Mouse (Mus musculus) embryonic fibroblast, embryonic 13.5 days (primary cell): ENCODE measurements around the gene Tbxa2r. TPM values are rescaled to one million over a fixed set of nuclear protein-coding genes. Genes with fewer than 3 reads are reported as not detected.

Experiments used
- H3K27ac ChIP-seq: 2 replicates; pipeline ENCODE4 v1.5.1; 2012; ENCODE audit warnings: low read length, control low read depth, inconsistent platforms; ENCODE audit not compliant: insufficient read depth
- H3K4me1 ChIP-seq: 2 replicates; pipeline ENCODE4 v1.6.1; 2011; ENCODE audit warnings: low read length; ENCODE audit not compliant: control insufficient read depth, insufficient read depth
- H3K4me3 ChIP-seq: 2 replicates; pipeline ENCODE4 v1.5.1; 2011; ENCODE audit warnings: mild to moderate bottlenecking, control low read depth, low read length; ENCODE audit not compliant: insufficient read depth
- CTCF ChIP-seq: IDR thresholded peaks from 2 replicates; pipeline ENCODE4 v1.5.1; 2011; ENCODE audit warnings: mild to moderate bottlenecking, control low read depth, low read length, moderate library complexity, borderline replicate concordance; ENCODE audit not compliant: insufficient read depth
- POLR2A ChIP-seq: IDR thresholded peaks from 2 replicates; pipeline ENCODE4 v1.6.1; 2011; ENCODE audit warnings: low read depth, mild to moderate bottlenecking, control low read depth, low read length, moderate library complexity
- polyA plus RNA-seq: library from polyadenylated mRNA; stranded (reverse); fragments of >200 nt; gene quantifications from 2 replicates; pipeline ENCODE4 v1.2.4, GENCODE M21; 2011; ENCODE audit warnings: low read depth; ENCODE audit not compliant: missing spikeins, insufficient read length

The Tbxa2r gene
- polyA plus RNA-seq, 1 experiment, result 7.4 TPM

DNA sequence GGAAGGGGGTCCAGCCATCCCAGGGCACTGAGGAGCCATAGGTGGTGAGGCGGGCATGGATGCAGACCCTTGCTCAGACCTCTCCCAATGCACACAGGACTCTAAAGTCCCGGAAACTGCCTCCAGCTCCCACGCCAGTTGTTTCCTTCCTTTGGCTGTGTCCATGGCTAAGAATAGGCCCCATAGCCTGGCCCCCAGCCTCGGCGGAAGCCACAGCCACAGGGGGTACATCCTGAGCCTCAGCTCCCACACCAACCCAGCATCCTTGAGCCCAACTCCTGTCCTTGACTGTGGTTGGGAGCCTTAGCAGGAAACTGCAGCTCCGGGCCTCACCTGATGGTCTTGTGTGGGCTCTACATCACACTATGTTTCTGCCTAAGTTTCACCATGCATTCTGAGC is 1.7 kb upstream of the Tbxa2r start:
- no peak overlapping the region for H3K27ac ChIP-seq
- no peak for TF ChIP-seq CTCF
- TF ChIP-seq POLR2A, result no peak

DNA sequence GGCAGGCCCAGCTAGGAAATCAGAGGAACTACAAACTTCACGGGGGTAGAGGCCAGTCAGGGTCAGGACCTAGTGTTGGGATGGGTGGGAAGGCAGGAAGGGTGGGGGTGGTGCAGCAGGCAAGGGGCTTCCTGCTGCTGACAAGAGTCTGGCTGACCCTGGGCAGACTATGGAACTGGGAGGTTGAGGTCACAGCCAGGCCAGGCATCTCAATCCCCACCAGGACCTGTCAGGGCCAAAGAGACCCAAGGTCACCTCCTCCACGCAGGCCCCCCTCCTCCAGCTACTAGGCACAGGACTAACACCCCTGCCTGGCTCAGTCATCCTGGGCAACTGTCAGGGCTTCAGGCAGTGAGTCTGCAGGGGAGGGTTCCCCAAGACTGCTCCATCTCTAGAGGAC is 572 bp upstream of the Tbxa2r start:
- no peak for TF ChIP-seq POLR2A
- TF ChIP-seq CTCF, result no peak
- H3K27ac ChIP-seq, result no peak overlapping the region
- H3K4me1 ChIP-seq, result peaks cover 4% of the 10 kb centered on the region; the same call in 1 of the 2 replicates
- H3K4me3 ChIP-seq, result no peak overlapping the region

More for the DNA sequence above, 1.7 kb upstream of the Tbxa2r start:
- H3K4me1 ChIP-seq, result peaks cover 4% of the 10 kb centered on the region; the same call in 1 of the 2 replicates
- H3K4me3 ChIP-seq, result no peak overlapping the region

DNA sequence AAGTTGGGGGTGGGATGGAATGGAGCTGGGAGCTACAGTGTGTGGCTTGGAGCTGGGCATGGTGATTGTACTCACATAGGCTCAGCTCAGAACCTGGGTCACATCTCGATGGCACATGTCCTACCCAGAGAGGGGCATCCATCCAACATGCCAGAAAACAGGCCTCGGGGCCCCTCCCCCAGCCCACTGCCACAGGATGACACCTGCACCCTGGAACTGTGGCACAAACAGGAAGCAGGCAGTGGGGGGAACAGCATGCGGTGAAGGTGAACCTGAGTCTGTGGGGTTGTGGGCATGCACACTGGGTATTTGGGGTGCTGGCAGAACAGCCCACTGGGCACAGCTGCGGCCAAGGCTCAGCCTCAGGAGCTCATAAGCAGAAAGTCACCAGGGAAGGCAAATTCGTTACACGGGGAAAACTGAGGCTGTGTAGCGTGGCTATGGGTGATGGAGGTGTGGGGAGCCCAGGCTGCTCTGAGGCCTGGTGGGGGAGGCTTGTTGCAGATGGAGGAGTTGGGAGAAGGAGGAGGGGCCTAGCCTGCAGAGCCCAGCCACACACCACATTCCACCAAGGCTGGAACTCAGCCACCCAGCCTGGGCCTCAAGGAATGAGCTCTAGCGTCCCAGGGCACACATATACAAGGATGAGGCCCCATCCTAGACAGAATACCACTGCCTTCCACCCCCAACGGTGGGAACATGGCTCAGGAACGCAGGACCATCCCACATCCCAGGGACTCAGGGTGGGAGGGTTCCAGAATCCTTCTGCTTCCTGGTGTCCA is 854 bp downstream of the Tbxa2r start:
- Histone ChIP-seq H3K27ac (peak overlapping the region; percentile 71), H3K4me1 (peaks cover 4% of the 10 kb centered on the region; the same call in 1 of the 2 replicates), H3K4me3 (no peak overlapping the region)
- TF ChIP-seq POLR2A (peak; percentile 59), CTCF (no peak)

DNA sequence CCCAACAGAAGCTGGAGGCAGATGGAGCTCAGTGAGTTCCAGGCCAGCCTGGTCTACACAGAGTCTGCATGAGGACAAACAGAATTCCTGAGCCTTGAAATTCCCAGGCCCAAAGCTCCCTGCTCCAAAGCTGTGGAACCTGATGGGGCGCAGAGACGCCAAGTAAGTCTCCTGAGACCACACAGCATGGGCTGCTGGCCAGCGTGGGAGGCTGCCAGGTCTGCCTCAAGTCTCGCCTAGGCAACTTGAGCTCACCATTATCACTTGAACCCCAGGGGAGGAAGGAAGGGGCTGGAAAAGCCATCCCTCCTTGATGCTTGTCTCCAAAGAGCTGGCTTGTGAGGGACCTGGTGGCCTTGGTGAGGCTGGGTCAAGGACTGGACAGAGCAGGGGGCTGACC is 1.5 kb downstream of the Tbxa2r start:
- TF ChIP-seq POLR2A (no peak), CTCF (no peak)
- H3K4me3 ChIP-seq, result no peak overlapping the region
- peak overlapping the region; percentile 62 for H3K27ac ChIP-seq
- peaks cover 6% of the 10 kb centered on the region for H3K4me1 ChIP-seq

DNA sequence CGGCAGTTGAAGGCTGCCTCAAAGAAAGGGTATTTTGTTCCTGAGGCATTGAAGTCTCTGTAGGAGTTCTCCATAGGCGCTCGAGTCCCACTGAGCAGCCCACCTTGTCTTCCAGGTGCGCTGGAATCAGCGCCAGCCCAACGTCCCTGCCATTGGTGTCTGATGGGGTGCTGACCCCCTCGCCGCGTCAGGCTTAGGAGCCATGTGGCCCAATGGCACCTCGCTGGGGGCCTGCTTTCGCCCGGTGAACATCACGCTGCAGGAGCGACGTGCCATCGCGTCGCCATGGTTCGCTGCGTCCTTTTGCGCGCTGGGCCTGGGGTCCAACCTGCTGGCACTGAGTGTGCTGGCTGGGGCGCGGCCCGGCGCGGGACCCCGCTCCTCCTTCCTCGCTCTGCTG is 3.7 kb downstream of the Tbxa2r start:
- no peak overlapping the region for H3K27ac ChIP-seq
- TF ChIP-seq POLR2A (no peak), CTCF (no peak)
- H3K4me1 ChIP-seq, result peaks cover 7% of the 10 kb centered on the region
- H3K4me3 ChIP-seq, result no peak overlapping the region

DNA sequence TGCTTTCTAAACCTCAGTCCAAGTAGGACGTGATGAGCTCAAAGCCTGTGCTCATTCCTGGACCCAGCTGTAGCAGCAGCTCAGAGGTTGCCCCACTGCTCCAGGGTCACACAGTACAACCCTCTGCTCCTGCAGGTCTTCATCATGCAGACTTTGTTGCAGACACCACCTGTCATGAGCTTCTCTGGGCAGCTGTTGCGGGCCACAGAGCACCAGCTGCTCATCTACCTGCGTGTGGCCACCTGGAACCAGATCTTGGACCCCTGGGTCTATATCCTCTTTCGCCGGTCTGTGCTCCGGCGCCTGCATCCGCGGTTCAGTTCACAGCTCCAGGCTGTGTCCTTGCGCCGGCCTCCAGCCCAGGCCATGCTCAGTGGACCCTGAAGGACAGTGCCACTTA is 5.8 kb downstream of the Tbxa2r start:
- no peak for TF ChIP-seq POLR2A
- TF ChIP-seq CTCF, result no peak
- Histone ChIP-seq H3K27ac (no peak overlapping the region), H3K4me3 (no peak overlapping the region), H3K4me1 (peaks cover 4% of the 10 kb centered on the region)

DNA sequence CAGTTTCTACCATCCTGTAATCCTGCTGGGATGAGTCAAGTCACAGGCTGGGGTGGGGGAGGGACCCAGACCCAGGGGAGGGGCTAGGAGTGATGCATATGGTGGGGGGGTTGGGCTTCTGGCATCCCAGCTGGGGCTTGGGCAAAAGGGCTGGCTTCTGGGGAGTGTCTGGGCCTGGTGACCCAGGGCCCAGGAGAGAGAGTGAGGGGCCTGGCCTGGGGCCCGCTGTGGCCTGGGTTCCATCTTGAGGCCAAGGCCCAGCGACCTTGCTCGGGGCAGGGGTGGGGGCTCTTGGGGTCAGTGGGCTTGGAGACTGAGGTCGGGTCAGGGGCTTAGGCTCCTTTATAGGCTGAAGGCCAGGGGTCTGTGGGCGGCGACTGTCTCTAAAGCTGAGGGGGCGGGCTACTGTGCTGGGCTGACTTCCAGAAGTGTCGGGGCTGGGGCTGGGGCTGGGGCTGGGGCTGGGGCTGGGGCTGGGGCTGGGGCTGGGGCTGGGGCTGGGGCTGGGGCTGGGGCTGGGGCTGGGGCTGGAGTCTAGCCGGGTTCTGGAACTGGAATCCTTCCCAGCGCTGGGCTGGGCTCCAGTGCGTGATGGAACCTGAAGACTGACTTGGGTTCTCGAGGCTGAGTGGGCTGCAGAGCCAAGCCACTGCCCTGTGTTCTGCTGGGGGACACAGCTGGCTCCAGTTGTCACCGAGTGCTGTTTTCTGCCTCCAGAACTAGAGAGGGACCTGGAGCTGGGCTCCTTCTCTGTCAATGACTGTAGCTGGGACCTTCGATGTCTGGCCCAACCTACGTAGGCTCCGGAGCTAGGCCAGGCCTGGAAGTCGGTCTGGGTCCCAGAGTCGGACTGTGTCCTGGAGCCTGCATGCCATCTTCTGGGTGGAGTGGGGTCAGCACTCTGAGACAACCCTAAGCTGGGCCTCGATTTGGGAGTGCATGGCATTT is 7.1 kb downstream of the Tbxa2r start:
- H3K4me1 ChIP-seq, result peaks cover 3% of the 10 kb centered on the region; the same call in 1 of the 2 replicates
- TF ChIP-seq POLR2A, result peak; percentile 25; the same call in 1 of the 2 replicates
- no peak for TF ChIP-seq CTCF
- H3K4me3 ChIP-seq, result no peak overlapping the region
- H3K27ac ChIP-seq, result peak overlapping the region; percentile 12; the same call in 1 of the 2 replicates

DNA sequence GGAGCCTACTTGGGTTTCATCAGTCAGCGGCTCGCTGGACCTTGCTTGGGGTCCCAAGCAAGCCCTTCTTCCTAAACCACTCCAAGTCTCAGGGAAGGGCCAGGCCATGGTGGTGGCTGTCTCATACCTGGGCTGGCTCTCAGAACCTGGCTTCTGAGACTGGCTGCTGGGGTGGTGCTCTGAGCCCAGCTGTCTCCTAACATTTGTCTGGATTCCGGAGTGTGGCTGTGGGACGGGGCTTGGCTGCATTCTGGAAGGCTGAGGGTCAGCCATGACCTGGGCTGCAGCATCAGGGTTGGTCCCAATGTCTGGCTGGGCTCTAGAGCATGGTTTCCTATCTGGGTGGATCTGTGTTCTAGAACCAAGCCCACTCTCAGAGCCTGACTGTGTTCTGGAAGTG is 8.0 kb downstream of the Tbxa2r start:
- no peak overlapping the region for H3K4me3 ChIP-seq
- peaks cover 6% of the 10 kb centered on the region; the same call in 1 of the 2 replicates for H3K4me1 ChIP-seq
- TF ChIP-seq CTCF, result no peak
- H3K27ac ChIP-seq, result 0 out of 2 replicates have a peak overlapping the region, but pooled peaks have one; percentile 12

DNA sequence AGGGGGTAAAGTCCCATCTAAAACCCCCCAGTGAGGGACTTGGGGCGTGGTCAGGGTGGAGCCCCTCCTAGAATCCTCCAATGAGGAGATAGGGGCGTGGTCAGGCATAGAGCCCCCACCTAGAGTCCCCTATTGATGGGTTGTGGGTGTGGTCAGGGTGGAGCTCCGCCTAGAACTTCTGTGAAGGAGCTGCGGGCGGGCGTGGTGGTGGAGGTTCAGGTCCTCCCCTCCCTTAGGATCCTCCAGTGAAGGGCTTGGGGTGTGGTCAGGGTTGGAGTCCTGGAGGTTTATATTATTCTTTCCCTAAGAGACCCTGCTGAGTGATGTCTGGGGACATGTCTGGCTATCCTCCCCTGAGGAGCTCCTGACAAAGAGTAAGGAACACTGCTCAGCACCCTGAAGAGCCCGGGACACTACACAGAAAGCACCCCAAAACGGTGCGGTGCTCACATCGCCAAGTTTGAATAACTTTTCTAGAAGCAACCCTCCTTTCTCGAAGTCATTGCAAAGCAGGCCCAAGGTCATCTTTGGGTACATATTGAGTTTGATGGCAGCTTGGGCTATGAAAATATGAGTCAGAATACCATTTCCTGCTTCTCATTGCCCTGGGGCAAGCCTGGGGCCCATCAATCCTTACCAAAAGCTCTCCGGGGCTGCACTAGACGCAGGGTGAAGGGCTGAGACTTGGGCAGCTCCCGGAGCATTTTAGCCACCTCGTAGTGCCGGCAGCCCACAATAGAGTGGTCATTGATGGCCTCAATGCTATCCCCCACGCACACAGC is 12.2 kb downstream of the Tbxa2r start:
- Histone ChIP-seq H3K4me3 (no peak overlapping the region), H3K4me1 (peaks cover 3% of the 10 kb centered on the region; the same call in 1 of the 2 replicates), H3K27ac (no peak overlapping the region)
- no peak for TF ChIP-seq CTCF
- no peak for TF ChIP-seq POLR2A

DNA sequence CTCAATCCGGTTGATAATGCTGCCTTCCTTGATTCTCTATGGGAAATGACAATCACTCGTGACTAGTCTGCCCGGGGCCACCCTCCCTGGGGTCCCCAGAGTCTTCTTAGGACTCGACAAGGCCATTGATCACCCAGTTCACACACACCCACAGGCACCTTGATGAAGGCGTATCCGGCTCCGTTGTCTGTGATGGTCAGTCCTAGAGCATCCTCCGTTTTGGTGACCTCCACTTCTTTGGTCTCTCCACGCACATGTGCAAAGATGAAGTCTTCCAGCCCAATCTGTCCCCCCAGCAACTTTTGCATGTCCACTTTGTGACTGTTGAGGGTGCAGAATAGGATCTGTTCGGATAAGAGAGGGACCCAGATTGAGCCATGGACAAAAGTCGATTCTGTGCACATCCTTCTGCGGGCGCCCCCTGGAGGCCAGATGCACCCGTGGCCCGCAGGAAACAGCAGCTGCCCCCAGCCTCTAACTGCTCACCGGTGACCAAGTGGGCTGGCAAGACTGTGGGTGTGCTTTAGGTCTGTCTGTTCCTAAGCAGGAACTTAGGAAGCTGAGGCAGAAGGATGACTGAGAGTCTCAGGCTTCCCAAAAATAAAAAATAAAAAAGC is 12.9 kb downstream of the Tbxa2r start:
- peaks cover 4% of the 10 kb centered on the region; the same call in 1 of the 2 replicates for H3K4me1 ChIP-seq
- no peak overlapping the region for H3K4me3 ChIP-seq
- H3K27ac ChIP-seq, result no peak overlapping the region
- TF ChIP-seq POLR2A, result no peak
- TF ChIP-seq CTCF, result peak; percentile 45; the same call in 1 of the 2 replicates
